Mouse (Mus musculus) G1E-ER4 (cell line): ENCODE results near the gene Thra. TPM values are rescaled to one million over a fixed set of nuclear protein-coding genes. Genes with fewer than 3 reads are reported as not detected.

Experiments used
- GATA1 ChIP-seq: IDR thresholded peaks from one replicate; pipeline ENCODE4 v1.8.0; 2012; ENCODE audit warnings: low read length, inconsistent platforms
- polyA plus RNA-seq: library from polyadenylated mRNA; stranded (reverse); fragments of >175 nt; gene quantifications from 2 replicates; pipeline ENCODE4 v1.2.3, GENCODE M21; 2012

Thra gene
- polyA plus RNA-seq, 1 experiment = 40.6 TPM

- TF ChIP-seq GATA1 = no peak
These were observed 68.0 kb downstream of the Thra start for GRCm38 (mm10) chr11:98808417-98808816.

GRCm38 (mm10) chr11:98809457-98810290 is 69.2 kb downstream of the Thra start:
- no peak for TF ChIP-seq GATA1

- no peak for TF ChIP-seq GATA1
These were observed 70.2 kb downstream of the Thra start for GRCm38 (mm10) chr11:98810686-98811085.

GRCm38 (mm10) chr11:98816706-98817239 is 76.3 kb downstream of the Thra start:
- no peak for TF ChIP-seq GATA1

Other genes starting within 250 kb of the Thra start
- gene Ikzf3, start 194.6 kb upstream of the Thra start, polyA plus RNA-seq = not detected in 2 replicates
- gene Zpbp2, start 189.5 kb upstream of the Thra start, polyA plus RNA-seq = 0.35 and 0.39 TPM in 2 replicates
- 38.2 and 44.7 TPM in 2 replicates for gene Ormdl3, start 153.3 kb upstream of the Thra start, polyA plus RNA-seq
- not detected in 2 replicates for gene Lrrc3c, start 142.3 kb upstream of the Thra start, polyA plus RNA-seq
- gene Gm12355, start 115.0 kb upstream of the Thra start, polyA plus RNA-seq = not detected in 2 replicates
- 0.04 TPM in 1 of 2 replicates, not detected in the other for gene Gsdma3, start 114.3 kb upstream of the Thra start, polyA plus RNA-seq
- not detected in 2 replicates for gene Gsdma2, start 93.9 kb upstream of the Thra start, polyA plus RNA-seq
- 0.04 TPM in 2 replicates for gene Gsdma, start 76.3 kb upstream of the Thra start, polyA plus RNA-seq
- gene Psmd3, start 58.1 kb upstream of the Thra start, polyA plus RNA-seq = 253 TPM in 2 replicates
- not detected in 2 replicates for gene Csf3, start 39.4 kb upstream of the Thra start, polyA plus RNA-seq
- 78.9 and 103 TPM in 2 replicates for gene Med24, start 11.2 kb upstream of the Thra start, polyA plus RNA-seq
- gene Nr1d1, start 34.7 kb downstream of the Thra start, polyA plus RNA-seq = 3.1 and 3.5 TPM in 2 replicates
- 42.1 and 53.0 TPM in 2 replicates for gene Msl1, start 54.9 kb downstream of the Thra start, polyA plus RNA-seq
- gene Casc3, start 64.3 kb downstream of the Thra start, polyA plus RNA-seq = 42.8 and 43.0 TPM in 2 replicates
- gene Rapgefl1, start 96.1 kb downstream of the Thra start, polyA plus RNA-seq = 0.12 and 0.19 TPM in 2 replicates
- 13.8 and 16.1 TPM in 2 replicates for gene Wipf2, start 123.0 kb downstream of the Thra start, polyA plus RNA-seq
- gene Cdc6, start 167.2 kb downstream of the Thra start, polyA plus RNA-seq = 1.9 and 2.4 TPM in 2 replicates
- gene Rara, start 187.2 kb downstream of the Thra start, polyA plus RNA-seq = 24.9 and 26.9 TPM in 2 replicates
- gene Gjd3, start 242.4 kb downstream of the Thra start, polyA plus RNA-seq = not detected in 2 replicates